Mouse (Mus musculus) lung, embryonic 16.5 days (tissue): Measurements from ENCODE around the gene Scrg1. TPM values are rescaled to one million over a fixed set of nuclear protein-coding genes. Genes with fewer than 3 reads are reported as not detected.
"Not testable (repeated sequence)": the region's sequence is repeated elsewhere in the genome, so short reads cannot be mapped to it uniquely, and the experiment has no call there.

Experiments
- ATAC-seq: fragments of 200-750 bp; cut with Nextera tagmentation; 2 replicates; pipeline ENCODE4 v1.8.0; 2017; ENCODE audit warnings: low read depth, mild to moderate bottlenecking, moderate library complexity
- H3K27ac ChIP-seq: fragments of 300-500 bp; sonication (generic); 2 replicates; pipeline ENCODE4 v1.5.1; 2014; ENCODE audit warnings: mild to moderate bottlenecking, control low read depth, low read length
- H3K27me3 ChIP-seq: fragments of 300-500 bp; sonication (generic); 2 replicates; pipeline ENCODE4 v1.6.1; 2014; ENCODE audit warnings: low read depth, low read length, mixed read lengths; ENCODE audit not compliant: control insufficient read depth, insufficient read depth
- H3K36me3 ChIP-seq: fragments of 300-500 bp; sonication (generic); 2 replicates; pipeline ENCODE4 v1.6.1; 2014; ENCODE audit warnings: low read length; ENCODE audit not compliant: control insufficient read depth, insufficient read depth
- H3K4me1 ChIP-seq: fragments of 300-500 bp; sonication (generic); replicated peaks from 2 replicates; pipeline ENCODE4 v1.6.1; 2014; ENCODE audit warnings: low read length, mixed read lengths; ENCODE audit not compliant: control insufficient read depth, insufficient read depth
- H3K4me2 ChIP-seq: fragments of 300-500 bp; sonication (generic); 2 replicates; pipeline ENCODE4 v1.6.1; 2014; ENCODE audit warnings: low read depth, low read length, control low read depth
- H3K4me3 ChIP-seq: fragments of 300-500 bp; sonication (generic); 2 replicates; pipeline ENCODE4 v1.5.1; 2014; ENCODE audit warnings: mild to moderate bottlenecking, low read length, control low read depth
- H3K9ac ChIP-seq: fragments of 300-500 bp; sonication (generic); 2 replicates; pipeline ENCODE4 v1.6.1; 2014; ENCODE audit warnings: low read length, control low read depth
- H3K9me3 ChIP-seq: fragments of 300-500 bp; sonication (generic); 2 replicates; pipeline ENCODE4 v1.6.1; 2016; ENCODE audit warnings: low read length; ENCODE audit not compliant: control insufficient read depth
- WGBS: fragments of 180-500 bp; shearing (Covaris S2); extraction: QIAGEN DNeasy Blood & Tissue Kit; methylation state at CpG from one replicate; pipeline ENCODE4 v1.1.7; 2014; 5-methylcytosine and 5-hydroxymethylcytosine counted together
- polyA plus RNA-seq: library from polyadenylated mRNA; unstranded; fragments of >200 nt; fragmentation: Nextera tagmentation; extraction: Ambion mirVana; gene quantifications from 2 replicates; pipeline ENCODE4 v1.2.1, GENCODE M21; 2015

Gene Scrg1
- polyA plus RNA-seq, 1 experiment from 2014 or later = 0.68 TPM

DNA sequence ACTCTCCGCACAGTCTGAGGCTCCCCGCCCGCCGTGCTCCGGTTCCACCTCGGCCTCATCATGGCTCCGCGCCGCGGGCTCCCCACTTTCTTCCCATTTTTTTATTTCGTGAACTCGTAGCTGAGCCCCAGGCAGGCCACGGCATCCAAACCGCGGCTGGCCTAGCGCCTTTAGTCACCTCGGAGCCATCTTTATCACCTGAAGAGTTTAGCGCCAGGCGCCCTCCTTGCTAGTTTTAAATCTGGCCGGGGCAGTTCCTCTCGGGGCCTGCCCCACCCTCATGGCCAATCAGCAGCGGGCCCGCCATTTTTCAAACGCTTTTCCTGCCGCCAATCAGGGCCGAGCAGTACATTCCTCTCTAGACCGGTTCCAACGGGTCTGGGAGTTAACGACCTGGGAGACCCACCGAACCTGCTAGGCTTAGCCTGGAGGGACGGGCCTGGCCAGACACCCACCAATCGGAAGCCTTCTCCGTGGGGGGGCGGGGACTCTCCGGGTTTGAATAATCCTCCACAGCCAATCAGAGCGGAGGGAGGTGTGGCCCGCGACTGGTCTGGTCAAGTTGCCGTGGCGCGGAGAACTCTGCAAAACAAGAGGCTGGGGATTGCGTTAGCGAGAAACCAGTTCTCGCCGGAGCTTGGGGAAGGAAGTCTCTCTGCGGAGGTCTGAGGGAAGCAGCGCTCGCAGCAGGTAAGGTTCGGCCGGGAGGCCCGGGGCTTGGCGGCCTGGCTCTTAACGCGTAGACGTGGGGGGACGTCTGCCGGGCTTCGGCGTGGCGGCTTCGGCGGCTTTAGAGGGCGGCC is 55.8 kb downstream of the Scrg1 start, which contains the start of gene Hmgb2:
Gene Hmgb2, plus strand, starts transcription at position 592 of the 803 bp plus-strand sequence.
- peaks cover 15% of the 10 kb centered on the region for H3K36me3 ChIP-seq
- ATAC-seq = peak; percentile 99
- H3K4me1 ChIP-seq = peaks cover 12% of the 10 kb centered on the region
- no peaks in the 10 kb centered on the region for H3K9me3 ChIP-seq
- peak within 1 kb of the TSS; percentile 100 for H3K9ac ChIP-seq
- H3K27ac ChIP-seq = peak within 1 kb of the TSS; percentile 100
- peak within 1 kb of the TSS; percentile 89 for H3K4me2 ChIP-seq
- no peaks in the 10 kb centered on the region for H3K27me3 ChIP-seq
- peak within 1 kb of the TSS; percentile 90 for H3K4me3 ChIP-seq
- 0% methylated on average over 63 of the region's 63 CpGs for WGBS

DNA sequence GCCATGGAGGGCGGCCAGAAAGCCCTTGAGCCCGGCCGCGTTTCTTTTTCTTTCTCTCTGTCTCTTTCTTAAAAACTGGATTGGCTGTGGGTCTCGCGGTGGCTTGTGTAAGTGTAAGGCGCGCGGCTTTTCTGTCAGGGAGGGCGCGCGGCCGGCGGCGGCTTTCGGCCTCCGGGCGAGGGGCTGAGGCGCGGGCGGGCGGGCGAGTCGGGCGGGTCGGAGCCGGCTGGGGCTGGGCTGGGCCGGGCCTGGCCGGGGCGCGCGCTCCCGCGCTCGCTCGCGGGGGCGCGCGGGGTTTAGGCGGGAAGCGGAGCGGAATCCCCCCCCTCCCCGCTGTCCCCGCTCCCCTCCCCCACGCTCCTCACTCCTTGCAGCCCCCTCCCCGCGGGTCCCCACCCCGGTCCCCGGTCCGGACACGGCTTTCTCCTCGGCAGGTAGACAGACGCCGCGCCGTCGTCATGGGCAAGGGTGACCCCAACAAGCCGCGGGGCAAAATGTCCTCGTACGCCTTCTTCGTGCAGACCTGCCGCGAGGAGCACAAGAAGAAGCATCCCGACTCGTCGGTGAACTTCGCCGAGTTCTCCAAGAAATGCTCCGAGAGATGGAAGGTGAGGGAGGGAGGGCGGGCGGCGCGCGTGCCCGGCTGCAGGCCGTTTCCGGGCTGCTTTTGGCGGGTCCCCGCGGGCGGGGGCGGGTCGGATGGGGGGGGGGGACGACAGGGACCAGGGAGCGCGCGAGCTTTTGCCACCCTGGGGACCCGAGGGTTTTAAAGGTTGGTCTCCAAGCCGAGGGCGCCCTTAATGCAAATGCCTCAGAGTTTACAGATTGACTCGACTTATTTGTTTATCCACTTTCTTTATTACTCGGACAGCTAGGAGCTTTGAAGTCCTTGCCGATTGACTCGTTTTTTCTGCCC is 56.7 kb downstream of the Scrg1 start:
- Histone ChIP-seq H3K9ac (peak overlapping the region; percentile 100), H3K27ac (peak overlapping the region; percentile 100), H3K27me3 (no peaks in the 10 kb centered on the region), H3K4me2 (peak overlapping the region; percentile 71), H3K4me3 (peak overlapping the region; percentile 90), H3K9me3 (no peaks in the 10 kb centered on the region), H3K4me1 (peaks cover 12% of the 10 kb centered on the region), H3K36me3 (peaks cover 19% of the 10 kb centered on the region)
- 0% methylated on average over 51 of the region's 96 CpGs for WGBS
- ATAC-seq = peak; percentile 64

DNA sequence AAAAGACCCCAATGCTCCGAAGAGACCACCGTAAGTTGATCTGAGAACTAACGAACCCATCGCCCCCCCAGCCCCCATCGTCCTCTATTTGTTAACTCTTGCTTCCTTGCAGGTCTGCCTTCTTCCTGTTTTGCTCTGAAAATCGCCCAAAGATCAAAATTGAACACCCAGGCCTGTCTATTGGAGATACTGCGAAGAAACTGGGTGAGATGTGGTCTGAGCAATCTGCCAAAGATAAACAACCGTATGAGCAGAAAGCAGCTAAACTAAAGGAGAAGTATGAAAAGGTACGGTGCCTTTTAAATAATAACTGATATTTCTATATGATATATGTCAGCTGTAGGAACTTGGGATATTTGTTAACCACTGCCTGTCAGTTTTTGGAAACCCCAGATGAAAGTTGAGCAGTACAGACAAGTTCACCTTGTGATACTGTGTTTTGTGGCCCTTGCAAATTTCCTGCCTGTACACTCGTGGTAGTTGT is 57.5 kb downstream of the Scrg1 start:
- not testable (repeated sequence) for ATAC-seq, H3K9me3 ChIP-seq, H3K27me3 ChIP-seq
- 4% methylated on average over 10 of the region's 10 CpGs for WGBS
- H3K27ac ChIP-seq = peak overlapping the region; percentile 100
- H3K36me3 ChIP-seq = peaks cover 23% of the 10 kb centered on the region
- peak overlapping the region; percentile 71 for H3K4me2 ChIP-seq
- H3K4me3 ChIP-seq = peak overlapping the region; percentile 90
- H3K4me1 ChIP-seq = peaks cover 12% of the 10 kb centered on the region
- H3K9ac ChIP-seq = peak overlapping the region; percentile 100

DNA sequence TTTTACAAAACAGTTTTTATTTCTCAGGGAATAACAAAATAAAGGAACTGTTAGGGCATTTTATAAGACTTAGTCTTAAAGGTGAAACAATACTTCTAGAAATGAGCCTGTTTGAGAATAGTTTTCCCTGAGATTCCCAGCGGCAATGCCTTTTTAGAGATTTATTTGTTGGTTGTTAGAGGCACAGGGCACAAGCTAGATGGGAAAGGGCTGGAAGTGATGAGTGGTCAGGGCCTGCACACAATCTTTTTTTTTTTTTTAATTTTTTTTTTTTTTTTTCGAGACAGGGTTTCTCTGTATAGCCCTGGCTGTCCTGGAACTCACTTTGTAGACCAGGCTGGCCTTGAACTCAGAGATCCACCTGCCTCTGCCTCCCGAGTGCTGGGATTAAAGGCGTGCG is 61.0 kb downstream of the Scrg1 start:
- not testable (repeated sequence) for H3K27me3 ChIP-seq, H3K27ac ChIP-seq, H3K4me1 ChIP-seq

DNA sequence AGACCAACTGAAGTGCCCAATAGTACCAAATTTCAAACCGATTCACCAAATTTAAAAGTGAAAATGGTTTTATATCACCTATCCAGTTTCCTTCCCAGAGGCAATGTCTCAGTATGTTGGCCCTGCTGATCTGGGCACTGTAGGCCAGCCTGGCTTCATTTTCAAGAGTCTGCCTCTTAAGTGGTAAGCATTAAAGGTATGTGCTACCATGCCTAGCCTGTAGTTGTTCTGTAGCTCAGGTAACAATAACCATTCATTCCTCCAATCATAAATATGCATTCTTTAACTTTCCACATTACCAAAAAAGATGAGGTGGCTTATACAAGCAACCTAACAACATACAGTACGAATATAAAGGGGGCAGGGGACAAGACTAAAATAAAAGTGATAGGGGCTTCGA is 62.0 kb downstream of the Scrg1 start:
- H3K9me3 ChIP-seq = no peaks in the 10 kb centered on the region
- no peak overlapping the region for H3K27ac ChIP-seq
- H3K9ac ChIP-seq = no peak overlapping the region
- H3K27me3 ChIP-seq = no peaks in the 10 kb centered on the region
- WGBS = 82% methylated on average over 3 of the region's 3 CpGs
- H3K4me1 ChIP-seq = peaks cover 7% of the 10 kb centered on the region
- H3K4me3 ChIP-seq = no peak overlapping the region
- ATAC-seq = no peak
- peaks cover 23% of the 10 kb centered on the region for H3K36me3 ChIP-seq
- H3K4me2 ChIP-seq = no peak overlapping the region

More for the DNA sequence above, 61.0 kb downstream of the Scrg1 start:
- peaks cover 23% of the 10 kb centered on the region for H3K36me3 ChIP-seq
- H3K4me2 ChIP-seq, ATAC-seq, H3K9me3 ChIP-seq, H3K4me3 ChIP-seq, H3K9ac ChIP-seq: not testable (repeated sequence)
- WGBS = 77% methylated on average over 5 of the region's 5 CpGs

DNA sequence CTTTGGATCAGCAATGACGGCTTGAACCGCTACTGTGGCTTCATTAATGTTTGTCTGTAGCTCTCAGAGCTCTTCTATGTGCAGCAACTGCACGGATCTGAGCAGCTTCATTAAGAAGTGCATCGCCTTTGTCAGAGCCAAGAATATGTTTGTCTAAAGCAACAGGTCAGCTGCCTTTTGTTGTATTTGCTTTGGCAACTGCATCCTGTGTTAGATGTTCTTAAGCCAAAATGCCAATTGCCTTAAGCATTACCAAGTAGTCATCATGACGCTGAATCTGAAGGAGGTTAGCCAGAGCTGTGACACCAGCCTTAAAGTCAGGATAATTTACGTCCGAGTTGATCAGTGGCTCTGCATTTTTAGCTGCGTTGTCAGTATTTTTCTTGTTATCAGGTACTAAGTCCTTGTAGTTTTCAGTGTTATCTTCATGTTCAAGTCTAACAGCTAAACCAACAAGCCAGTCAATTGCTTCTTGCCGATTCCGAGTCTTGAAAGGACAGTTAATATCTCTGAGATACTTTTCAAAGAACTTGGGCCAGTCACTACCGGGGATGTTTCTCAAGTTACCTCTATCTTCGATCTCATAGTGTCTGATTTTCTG is 64.6 kb downstream of the Scrg1 start:
- H3K4me1 ChIP-seq = no peaks in the 10 kb centered on the region
- WGBS = 76% methylated on average over 12 of the region's 12 CpGs
- ATAC-seq = no peak
- no peak overlapping the region for H3K4me3 ChIP-seq
- H3K9ac ChIP-seq = no peak overlapping the region
- H3K27ac ChIP-seq = no peak overlapping the region
- H3K27me3 ChIP-seq = no peaks in the 10 kb centered on the region
- H3K36me3 ChIP-seq = peaks cover 15% of the 10 kb centered on the region
- H3K4me2 ChIP-seq = no peak overlapping the region
- H3K9me3 ChIP-seq = no peaks in the 10 kb centered on the region

Other genes starting within 250 kb of the Scrg1 start
- gene Hand2, start 134.9 kb upstream of the Scrg1 start, polyA plus RNA-seq = 0.43 and 0.59 TPM in 2 replicates
- gene Sap30, start 31.9 kb downstream of the Scrg1 start, polyA plus RNA-seq = 26.7 and 28.1 TPM in 2 replicates
- gene Hmgb2, start 56.0 kb downstream of the Scrg1 start, polyA plus RNA-seq = 440 and 491 TPM in 2 replicates
- gene Galnt7, start 197.1 kb downstream of the Scrg1 start, polyA plus RNA-seq = 9.6 and 11.2 TPM in 2 replicates